Mouse (Mus musculus) heart, postnatal 25 days (tissue): Measurements from ENCODE around the gene Lemd2. TPM values are rescaled to one million over a fixed set of nuclear protein-coding genes. Genes with fewer than 3 reads are reported as not detected.

ENCODE experiments used
- DNase-seq: peaks from one replicate; pipeline ENCODE4 v3.0.0; 2022; ENCODE audit warnings: low spot score
- intact Hi-C: fragments of 180-260 bp; cut with DNase I; formaldehyde crosslinking; loops from one replicate; pipeline ENCODE4 v1.15.1; 2025
- total RNA-seq, 2 experiments: library from RNA; stranded (reverse); gene quantifications; 2 replicates each; pipeline ENCODE4 v1.2.3; 2021

The Lemd2 gene
- total RNA-seq, 2 experiments from 2014 or later = 28.8 to 29.4 TPM

- no peak for DNase-seq
- intact Hi-C loops = no loop called here
These were observed 34.1 kb downstream of the Lemd2 start for GRCm38 (mm10) chr17:27169952-27170695.

GRCm38 (mm10) chr17:27168569-27168968 is 35.7 kb downstream of the Lemd2 start:
- intact Hi-C loops = no loop called here
- DNase-seq = no peak

- intact Hi-C loops = no loop called here
- DNase-seq = no peak
These were observed 36.7 kb downstream of the Lemd2 start, which contains the start of gene Ip6k3 for GRCm38 (mm10) chr17:27167545-27167944. TSS of gene Ip6k3 (minus strand) at chr17:27167795.

GRCm38 (mm10) chr17:27166901-27167300 is 37.4 kb downstream of the Lemd2 start:
- intact Hi-C loops = no loop called here
- DNase-seq = no peak

GRCm38 (mm10) chr17:27165054-27165773 is 39.1 kb downstream of the Lemd2 start:
- intact Hi-C loops = no loop called here
- DNase-seq = no peak

GRCm38 (mm10) chr17:27160905-27161304 is 43.4 kb downstream of the Lemd2 start:
- peak; percentile 52 for DNase-seq
- intact Hi-C loops = no loop called here

- DNase-seq = no peak
- intact Hi-C loops = no loop called here
These were observed 45.1 kb downstream of the Lemd2 start for GRCm38 (mm10) chr17:27159169-27159568.

- DNase-seq = no peak
- intact Hi-C loops = no loop called here
These were observed 45.8 kb downstream of the Lemd2 start for GRCm38 (mm10) chr17:27158439-27158838.

GRCm38 (mm10) chr17:27155752-27156151 is 48.5 kb downstream of the Lemd2 start:
- no peak for DNase-seq
- intact Hi-C loops = no loop called here

GRCm38 (mm10) chr17:27154881-27155280 is 49.4 kb downstream of the Lemd2 start:
- intact Hi-C loops = no loop called here
- no peak for DNase-seq

- intact Hi-C loops = no loop called here
These were observed 50.0 kb downstream of the Lemd2 start for GRCm38 (mm10) chr17:27154256-27154655.

GRCm38 (mm10) chr17:27153773-27154193 is 50.5 kb downstream of the Lemd2 start:
- intact Hi-C loops = no loop called here

More at GRCm38 (mm10) chr17:27154256-27154655, 50.0 kb downstream of the Lemd2 start:
- peak; percentile 31 for DNase-seq

GRCm38 (mm10) chr17:27152976-27153723 is 51.1 kb downstream of the Lemd2 start:
- no peak for DNase-seq
- intact Hi-C loops = no loop called here

More at GRCm38 (mm10) chr17:27153773-27154193, 50.5 kb downstream of the Lemd2 start:
- peak; percentile 56 for DNase-seq

- no peak for DNase-seq
- intact Hi-C loops = no loop called here
These were observed 52.9 kb downstream of the Lemd2 start for GRCm38 (mm10) chr17:27151411-27151810.

- no peak for DNase-seq
- intact Hi-C loops = no loop called here
These were observed 53.4 kb downstream of the Lemd2 start for GRCm38 (mm10) chr17:27150871-27151270.

GRCm38 (mm10) chr17:27146323-27146923 is 57.8 kb downstream of the Lemd2 start:
- intact Hi-C loops = no loop called here
- DNase-seq = no peak

- intact Hi-C loops = no loop called here
- no peak for DNase-seq
These were observed 60.1 kb downstream of the Lemd2 start for GRCm38 (mm10) chr17:27144152-27144551.

- peak; percentile 49 for DNase-seq
- intact Hi-C loops = no loop called here
These were observed 62.3 kb downstream of the Lemd2 start for GRCm38 (mm10) chr17:27141971-27142450.

GRCm38 (mm10) chr17:27140262-27140661 is 64.0 kb downstream of the Lemd2 start:
- intact Hi-C loops = no loop called here

More at GRCm38 (mm10) chr17:27140262-27140661, 64.0 kb downstream of the Lemd2 start:
- DNase-seq = no peak
